Mouse (Mus musculus) mouse trophoblast stem cell (cell line): ENCODE results near the gene Sfxn2.

ENCODE experiments used
- in situ Hi-C, 2 experiments: fragments of 300-500 bp; cut with MseI, MboI; formaldehyde crosslinking; loops; 2 replicates in 1 of 2; 3 replicates in 1 of 2; pipeline ENCODE4 v1.15.1; 2025

Gene Sfxn2

GRCm38 (mm10) chr19:46629807-46630206 is 56.6 kb downstream of the Sfxn2 start:
- in situ Hi-C loops = no loop called here

DNA sequence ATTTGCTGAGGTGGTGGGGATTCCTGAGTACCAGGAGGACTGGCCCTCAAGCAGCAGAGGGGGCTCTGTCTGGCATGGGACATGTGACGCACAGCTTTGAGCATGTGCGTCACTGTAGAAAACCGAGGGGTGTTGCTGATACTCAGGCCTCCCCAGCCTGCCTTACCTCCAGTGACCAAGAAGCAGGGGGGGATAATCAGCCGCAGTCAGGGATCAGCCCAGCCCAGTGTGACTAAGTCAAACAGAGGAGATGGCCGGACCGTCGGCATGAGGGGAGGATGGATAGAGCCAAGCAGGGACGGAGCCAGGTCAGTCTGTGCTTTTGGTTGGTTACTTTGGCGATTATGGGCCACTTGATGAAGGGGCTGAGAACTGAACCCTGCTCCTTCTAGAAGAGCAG is 58.5 kb downstream of the Sfxn2 start:
- in situ Hi-C loops = no loop called here

GRCm38 (mm10) chr19:46635766-46636165 is 62.6 kb downstream of the Sfxn2 start:
- in situ Hi-C loops = no loop called here

- in situ Hi-C loops = no loop called here
These were observed 64.4 kb downstream of the Sfxn2 start for GRCm38 (mm10) chr19:46637598-46637997.

GRCm38 (mm10) chr19:46639053-46639452 is 65.9 kb downstream of the Sfxn2 start:
- in situ Hi-C loops = no loop called here

GRCm38 (mm10) chr19:46639496-46639895 is 66.3 kb downstream of the Sfxn2 start:
- in situ Hi-C loops = no loop called here

GRCm38 (mm10) chr19:46640780-46641179 is 67.6 kb downstream of the Sfxn2 start:
- in situ Hi-C loops = no loop called here

DNA sequence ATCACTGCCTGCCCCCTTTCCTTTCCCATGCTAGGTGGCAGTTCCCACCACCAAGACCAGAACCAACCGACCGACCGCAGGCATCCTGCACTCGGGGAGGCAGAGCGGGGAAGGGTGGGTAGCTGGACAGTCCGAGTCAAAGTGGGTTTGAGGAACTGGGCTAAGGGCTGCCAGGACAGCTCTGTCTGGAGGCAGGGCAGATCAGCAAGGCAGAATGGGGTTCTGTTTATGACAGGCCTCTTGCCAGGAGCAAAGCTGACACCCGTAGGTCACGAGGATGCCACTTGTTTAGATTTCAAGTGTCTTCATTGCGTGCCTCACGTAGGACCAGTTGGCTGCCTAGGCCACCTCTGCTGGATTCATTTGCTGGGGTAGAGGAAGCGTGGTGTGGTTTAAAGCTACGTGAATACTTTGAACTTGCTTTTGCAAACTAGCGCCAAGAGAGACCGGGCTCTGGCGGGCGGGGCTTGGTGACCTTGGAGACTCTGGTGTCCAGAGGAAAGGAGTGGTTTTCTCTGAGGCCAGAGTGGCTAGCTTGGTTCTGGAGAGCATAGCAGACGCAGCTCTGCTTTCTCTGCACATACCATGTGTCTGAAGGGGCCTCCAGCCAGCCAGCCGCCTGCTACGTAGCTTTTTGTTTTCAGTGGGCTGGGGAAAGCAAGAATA is 68.4 kb downstream of the Sfxn2 start:
- in situ Hi-C loops = no loop called here

DNA sequence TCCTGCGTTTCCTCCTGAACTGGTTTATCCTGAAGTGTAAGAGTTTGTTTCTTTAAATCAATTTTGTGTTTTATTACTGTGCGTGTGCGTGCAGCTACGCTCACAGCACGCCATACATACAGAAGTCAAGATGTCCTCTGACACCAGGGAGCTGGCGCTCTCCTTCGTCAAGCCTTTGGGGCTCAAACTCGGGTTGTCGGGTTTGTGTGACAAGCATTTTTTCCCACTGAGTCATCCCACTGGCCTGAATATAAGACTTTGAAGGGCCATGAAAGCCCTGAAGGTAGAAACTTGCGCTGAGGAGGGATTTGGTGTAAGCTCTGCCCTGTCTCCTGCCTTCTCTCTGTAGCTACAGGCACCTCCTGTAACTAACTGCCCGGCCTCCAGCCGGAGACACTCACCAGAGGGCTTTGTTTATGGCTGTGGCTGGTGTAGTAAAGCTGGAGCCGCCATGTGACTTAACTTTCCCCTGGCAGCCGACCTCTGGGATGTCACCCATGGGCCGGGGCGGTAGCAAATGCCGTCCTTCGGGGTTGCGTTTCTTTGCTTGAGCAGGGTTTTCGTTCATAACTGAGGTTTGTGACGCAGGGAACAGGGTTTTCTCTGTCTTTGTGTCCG is 69.1 kb downstream of the Sfxn2 start:
- in situ Hi-C loops = no loop called here

GRCm38 (mm10) chr19:46643236-46643635 is 70.1 kb downstream of the Sfxn2 start:
- in situ Hi-C loops = no loop called here

- in situ Hi-C loops = no loop called here
These were observed 71.2 kb downstream of the Sfxn2 start for GRCm38 (mm10) chr19:46644343-46644792.

DNA sequence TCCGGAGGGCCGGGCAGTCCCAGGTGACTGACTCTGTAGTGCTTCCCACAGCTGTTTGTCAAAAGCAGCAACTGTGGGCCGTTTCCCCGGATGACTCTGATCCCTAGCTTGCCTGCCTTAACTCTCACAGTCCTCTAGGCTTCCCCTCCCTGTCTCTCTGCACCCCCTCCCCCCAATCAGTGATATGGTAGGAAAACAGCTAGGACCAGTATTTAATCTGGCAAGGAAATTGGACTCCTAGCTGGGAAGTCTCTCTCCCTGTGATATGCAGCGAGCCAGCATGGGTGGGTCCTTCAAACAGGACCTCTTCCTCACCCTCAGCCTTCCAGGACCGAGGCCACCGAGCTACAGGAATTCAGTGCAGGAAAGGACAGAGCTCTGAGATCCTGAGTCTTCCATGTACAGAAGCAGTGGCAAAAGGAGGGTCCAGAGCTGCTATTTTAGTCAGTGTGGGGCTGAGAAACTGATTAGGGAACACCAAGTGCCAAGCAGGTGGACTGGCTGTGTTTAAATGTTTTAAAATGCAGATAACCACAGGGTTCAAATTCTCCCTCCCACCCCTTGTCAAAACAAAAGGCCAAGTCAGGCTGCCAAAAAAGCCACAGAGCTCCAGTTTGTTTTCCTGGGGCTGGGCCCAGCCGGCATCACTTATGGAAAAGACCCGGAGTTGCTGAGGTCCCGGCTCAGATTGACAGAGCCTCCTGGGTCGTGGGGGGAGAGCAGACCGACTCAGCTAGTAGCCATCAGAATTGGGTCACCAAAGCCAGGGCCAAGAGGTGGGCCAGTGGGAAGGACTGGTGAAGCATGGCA is 71.8 kb downstream of the Sfxn2 start:
- in situ Hi-C loops = no loop called here

GRCm38 (mm10) chr19:46646041-46646481 is 72.9 kb downstream of the Sfxn2 start:
- in situ Hi-C loops = no loop called here

- in situ Hi-C loops = no loop called here
These were observed 74.1 kb downstream of the Sfxn2 start for GRCm38 (mm10) chr19:46647254-46647653.
